Mouse (Mus musculus): Measurements from ENCODE around the gene Gm10961. TPM values are rescaled to one million over a fixed set of nuclear protein-coding genes. Genes with fewer than 3 reads are reported as not detected.

Gene Gm10961
- polyA plus RNA-seq, 1 experiment from 2014 or later = not detected

DNA sequence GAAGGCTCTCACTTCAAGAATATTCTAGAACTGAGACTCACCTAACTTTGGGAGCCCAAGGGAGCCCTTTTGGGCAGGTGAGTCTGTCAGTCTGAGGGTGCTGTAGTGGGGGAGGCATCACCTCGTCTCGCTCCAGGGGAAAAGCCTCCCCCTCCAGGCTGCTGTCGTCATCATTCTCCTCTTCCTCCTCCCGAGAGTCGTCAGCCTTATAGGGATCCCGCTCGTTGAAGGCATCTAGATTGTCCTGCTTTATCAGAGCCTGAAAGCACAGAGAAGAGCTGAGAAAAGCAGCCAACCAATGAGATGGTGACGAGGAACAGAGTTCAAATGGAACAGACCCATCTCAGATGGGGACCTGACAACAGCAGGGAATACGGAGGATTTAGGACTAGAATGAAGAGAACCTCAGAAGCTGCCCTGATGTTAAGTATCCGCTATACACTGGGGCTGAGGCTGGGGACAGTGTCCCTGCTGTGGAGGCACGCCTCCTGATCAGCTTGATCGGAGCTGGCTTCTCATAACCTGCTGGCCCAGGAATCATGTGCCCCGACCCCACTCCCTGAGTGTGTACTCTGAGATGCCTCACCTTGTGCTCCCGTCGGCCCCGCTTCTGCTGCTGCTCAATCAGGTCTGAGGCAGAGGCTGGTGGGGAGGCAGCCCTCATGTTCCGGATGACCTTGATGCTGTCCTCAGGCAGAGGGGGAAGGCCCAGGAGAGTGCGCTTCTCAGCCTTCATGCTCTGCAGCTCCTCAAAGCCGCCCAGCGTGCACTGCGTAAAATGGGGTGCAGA is 9.6 kb upstream of the Gm10961 start:
- Histone ChIP-seq H3K36me3 (peaks cover 94% of the 10 kb centered on the region), H3K9ac (no peak overlapping the region), H3K4me3 (no peak overlapping the region), H3K9me3 (no peaks in the 10 kb centered on the region), H3K27me3 (no peaks in the 10 kb centered on the region), H3K4me2 (no peak overlapping the region), H3K4me1 (no peaks in the 10 kb centered on the region), H3K27ac (no peak overlapping the region)
- WGBS = 92% methylated on average over 21 of the region's 21 CpGs
- no peak for ATAC-seq (ENCODE audit: insufficient number of reproducible peaks, low FRiP score, low TSS enrichment, low read depth)

DNA sequence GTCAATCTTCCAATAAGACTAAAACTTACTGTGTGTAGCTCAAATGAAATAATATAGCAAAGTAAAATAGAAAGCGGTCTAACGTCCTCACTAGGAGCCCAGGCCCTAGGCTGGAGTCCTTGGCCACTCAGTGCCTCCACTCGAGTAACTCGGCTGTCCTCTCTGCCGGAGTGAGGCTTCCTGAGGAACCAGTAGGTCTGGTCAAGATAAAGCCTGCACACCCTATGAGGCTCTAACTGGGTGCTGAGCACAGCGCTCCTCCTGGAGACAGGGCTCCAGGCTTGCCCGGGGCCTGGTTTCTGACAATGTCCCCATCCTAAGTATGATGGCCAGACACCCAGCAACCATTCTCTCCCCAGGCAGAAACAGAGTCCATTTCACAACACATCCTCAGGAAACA is 8.6 kb upstream of the Gm10961 start:
- H3K27me3 ChIP-seq = no peaks in the 10 kb centered on the region
- H3K9ac ChIP-seq = no peak overlapping the region
- no peaks in the 10 kb centered on the region for H3K4me1 ChIP-seq
- H3K27ac ChIP-seq = no peak overlapping the region
- WGBS = 92% methylated on average over 7 of the region's 7 CpGs
- ATAC-seq (ENCODE audit: insufficient number of reproducible peaks, low FRiP score, low TSS enrichment, low read depth) = no peak
- H3K4me3 ChIP-seq = no peak overlapping the region
- no peaks in the 10 kb centered on the region for H3K9me3 ChIP-seq
- H3K36me3 ChIP-seq = peaks cover 94% of the 10 kb centered on the region
- no peak overlapping the region for H3K4me2 ChIP-seq

DNA sequence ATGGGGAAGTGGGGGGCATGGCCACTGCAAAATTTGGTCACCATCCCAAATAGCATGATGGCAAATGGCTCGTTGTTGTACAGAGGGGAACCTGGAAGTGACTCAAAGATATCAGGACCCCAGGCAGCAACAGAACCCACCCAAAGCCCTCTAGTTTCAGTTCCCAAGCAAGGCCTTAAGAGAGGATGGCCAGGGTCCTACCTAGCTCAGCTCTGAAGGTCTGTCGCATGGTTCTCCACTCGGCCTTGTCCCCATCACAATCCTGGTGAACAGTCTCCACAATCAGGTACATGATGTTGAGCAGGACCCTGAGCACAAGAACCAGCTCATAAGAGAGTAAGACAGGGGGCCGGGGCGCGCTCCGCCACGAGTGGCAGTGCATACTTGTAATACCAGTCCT is 6.7 kb upstream of the Gm10961 start:
- H3K4me3 ChIP-seq = no peak overlapping the region
- H3K4me1 ChIP-seq = 0 out of 2 replicates have a peak, but pooled peaks cover 2% of the 10 kb centered on the region
- no peak for ATAC-seq (ENCODE audit: insufficient number of reproducible peaks, low FRiP score, low TSS enrichment, low read depth)
- no peaks in the 10 kb centered on the region for H3K9me3 ChIP-seq
- no peak overlapping the region for H3K27ac ChIP-seq
- H3K27me3 ChIP-seq = no peaks in the 10 kb centered on the region
- peaks cover 87% of the 10 kb centered on the region for H3K36me3 ChIP-seq
- WGBS = 96% methylated on average over 8 of the region's 8 CpGs
- no peak overlapping the region for H3K9ac ChIP-seq
- H3K4me2 ChIP-seq = no peak overlapping the region

DNA sequence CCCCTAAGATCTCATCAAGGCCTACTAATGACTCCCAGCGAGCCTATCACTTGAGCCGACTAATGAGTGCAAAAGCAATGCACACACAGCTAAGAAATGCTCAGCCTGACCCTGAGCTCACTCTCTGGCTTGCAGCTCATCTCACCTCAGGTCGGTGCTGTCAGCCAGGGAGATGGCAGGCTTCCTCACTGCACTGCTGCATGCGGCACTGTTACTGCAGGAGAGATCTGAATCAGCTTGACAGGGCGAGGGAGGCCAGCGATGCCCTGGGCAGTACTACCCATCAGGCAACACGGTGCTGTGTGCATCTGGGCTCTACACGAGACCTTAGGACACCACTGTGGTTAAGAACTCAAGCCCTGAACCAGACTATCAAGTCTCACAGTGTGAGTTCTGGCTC is 5.6 kb upstream of the Gm10961 start:
- Histone ChIP-seq H3K4me1 (peaks cover 10% of the 10 kb centered on the region), H3K4me3 (no peak overlapping the region), H3K9me3 (no peaks in the 10 kb centered on the region), H3K36me3 (peaks cover 79% of the 10 kb centered on the region), H3K4me2 (no peak overlapping the region), H3K9ac (no peak overlapping the region), H3K27ac (no peak overlapping the region), H3K27me3 (no peaks in the 10 kb centered on the region)
- 89% methylated on average over 8 of the region's 8 CpGs for WGBS
- ATAC-seq (ENCODE audit: insufficient number of reproducible peaks, low FRiP score, low TSS enrichment, low read depth) = no peak

DNA sequence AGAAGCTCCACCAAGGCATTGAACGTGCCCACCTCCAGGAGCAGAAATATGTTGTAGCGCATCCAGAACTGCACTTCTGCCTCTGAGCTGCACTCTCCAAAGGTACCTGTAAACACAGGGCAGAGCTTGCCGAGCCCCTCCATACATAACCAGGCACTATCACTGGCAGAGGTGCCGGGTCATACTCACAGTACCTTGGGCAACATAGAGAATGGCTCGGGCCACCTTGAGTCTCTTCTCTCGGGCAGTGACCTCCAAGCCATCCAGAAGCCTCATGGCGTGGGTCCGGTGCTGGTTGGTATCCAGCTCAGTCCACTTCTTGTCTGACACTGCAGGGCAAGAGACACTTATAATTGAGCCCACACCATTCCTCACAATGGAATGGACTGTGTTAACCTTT is 4.4 kb upstream of the Gm10961 start:
- Histone ChIP-seq H3K9ac (no peak overlapping the region), H3K27ac (no peak overlapping the region), H3K36me3 (peaks cover 67% of the 10 kb centered on the region), H3K9me3 (no peaks in the 10 kb centered on the region), H3K4me2 (no peak overlapping the region), H3K4me3 (no peak overlapping the region), H3K27me3 (no peaks in the 10 kb centered on the region), H3K4me1 (peaks cover 14% of the 10 kb centered on the region)
- WGBS = 93% methylated on average over 8 of the region's 8 CpGs
- no peak for ATAC-seq (ENCODE audit: insufficient number of reproducible peaks, low FRiP score, low TSS enrichment, low read depth)

DNA sequence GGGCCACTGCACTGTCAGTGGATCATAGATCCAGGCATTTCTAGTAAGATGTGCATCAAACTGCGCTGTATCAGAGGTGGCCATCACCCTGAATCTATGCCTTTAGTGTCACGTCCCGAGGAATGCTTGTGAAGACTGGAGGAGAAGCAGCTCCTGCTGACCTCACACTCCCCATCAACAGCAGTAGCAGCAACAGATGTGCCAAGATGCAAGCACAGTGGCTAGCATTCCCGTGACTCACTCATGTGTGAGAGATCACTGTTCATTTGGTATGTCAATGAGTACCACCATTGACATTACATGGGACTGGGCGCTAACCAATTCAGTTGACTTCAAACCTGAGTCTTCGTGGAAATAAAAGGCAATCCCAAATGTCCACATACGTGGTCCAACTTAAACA is 3.5 kb upstream of the Gm10961 start:
- Histone ChIP-seq H3K9me3 (no peaks in the 10 kb centered on the region), H3K4me3 (no peak overlapping the region), H3K36me3 (peaks cover 58% of the 10 kb centered on the region), H3K9ac (no peak overlapping the region), H3K27ac (no peak overlapping the region), H3K4me2 (no peak overlapping the region), H3K27me3 (no peaks in the 10 kb centered on the region), H3K4me1 (peaks cover 14% of the 10 kb centered on the region)
- ATAC-seq (ENCODE audit: insufficient number of reproducible peaks, low FRiP score, low TSS enrichment, low read depth) = no peak
- WGBS = 91% methylated on average over 7 of the region's 7 CpGs

DNA sequence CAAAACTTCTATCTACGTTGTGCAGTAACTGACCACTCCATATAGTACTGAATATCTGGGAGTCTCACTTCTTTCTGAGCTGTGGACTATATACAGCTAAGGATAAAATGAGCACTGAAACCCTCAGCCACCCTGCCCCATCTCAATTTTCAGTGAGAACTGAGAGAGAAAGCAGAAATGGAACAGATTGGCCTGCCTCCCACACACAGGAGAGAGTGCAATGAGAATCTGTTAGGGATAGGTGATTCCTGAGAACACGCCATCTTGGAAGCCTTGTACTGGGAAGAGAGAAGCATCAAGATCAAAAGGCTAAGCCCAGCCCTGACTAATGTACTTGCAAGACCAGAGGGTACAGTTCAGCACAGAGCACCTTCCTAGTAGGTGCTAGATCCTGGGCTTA is 2.6 kb upstream of the Gm10961 start:
- no peak overlapping the region for H3K4me2 ChIP-seq
- ATAC-seq (ENCODE audit: insufficient number of reproducible peaks, low FRiP score, low TSS enrichment, low read depth) = no peak
- H3K27me3 ChIP-seq = no peaks in the 10 kb centered on the region
- WGBS = 90% methylated on average over 2 of the region's 2 CpGs
- no peak overlapping the region for H3K9ac ChIP-seq
- peaks cover 49% of the 10 kb centered on the region for H3K36me3 ChIP-seq
- no peak overlapping the region for H3K4me3 ChIP-seq
- peaks cover 14% of the 10 kb centered on the region for H3K4me1 ChIP-seq
- no peak overlapping the region for H3K27ac ChIP-seq
- H3K9me3 ChIP-seq = no peaks in the 10 kb centered on the region

DNA sequence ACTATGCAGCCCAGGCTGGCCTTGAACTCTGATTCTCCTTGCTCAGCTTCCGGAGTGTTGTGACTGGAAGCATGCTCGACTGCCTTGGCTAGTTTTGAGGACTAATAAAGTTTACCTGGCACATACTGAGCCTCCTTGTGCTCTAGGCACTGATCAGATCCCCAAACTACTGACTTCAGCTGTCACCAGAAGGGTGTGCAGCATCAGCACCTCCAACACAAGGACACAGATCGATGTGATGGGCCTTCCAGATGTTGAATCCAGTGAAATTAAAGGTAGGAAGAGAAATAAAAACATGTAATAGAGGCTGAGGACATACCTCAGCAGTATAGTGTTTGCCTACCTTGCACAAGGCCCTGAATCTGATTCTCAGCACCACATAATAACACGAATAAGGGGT is 1.7 kb upstream of the Gm10961 start:
- no peak overlapping the region for H3K4me2 ChIP-seq
- H3K27ac ChIP-seq = no peak overlapping the region
- H3K9me3 ChIP-seq = no peaks in the 10 kb centered on the region
- WGBS = 88% methylated on average over 4 of the region's 4 CpGs
- no peak overlapping the region for H3K9ac ChIP-seq
- no peak for ATAC-seq (ENCODE audit: insufficient number of reproducible peaks, low FRiP score, low TSS enrichment, low read depth)
- peaks cover 41% of the 10 kb centered on the region for H3K36me3 ChIP-seq
- H3K4me3 ChIP-seq = no peak overlapping the region
- peaks cover 14% of the 10 kb centered on the region for H3K4me1 ChIP-seq
- H3K27me3 ChIP-seq = no peaks in the 10 kb centered on the region

DNA sequence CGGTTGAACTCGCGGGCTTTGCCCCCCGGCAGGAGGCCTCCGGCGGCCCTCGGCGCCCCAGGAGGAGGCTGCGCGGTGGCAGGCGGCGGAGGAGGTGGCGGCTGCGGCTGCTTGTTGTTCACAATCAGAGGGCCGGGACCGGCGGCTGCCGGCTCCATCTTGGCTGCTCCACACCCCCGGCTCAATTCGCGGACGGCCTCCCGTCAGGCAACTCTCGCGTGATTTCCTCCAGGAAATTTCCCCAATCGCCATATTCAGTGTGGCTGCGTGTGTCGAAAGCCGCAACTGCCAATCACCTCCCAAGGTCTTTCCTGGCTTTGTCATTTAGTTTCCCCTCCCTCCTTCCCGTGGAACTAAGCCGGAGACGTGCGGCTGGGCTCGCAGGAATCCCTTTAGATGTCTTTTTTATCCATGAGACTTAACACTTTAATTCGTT is 419 bp downstream of the Gm10961 start, which contains the start of gene Strip1:
Gene Strip1, minus strand, starts transcription at position 172 of the 436 bp plus-strand sequence.
- Histone ChIP-seq H3K4me1 (peaks cover 14% of the 10 kb centered on the region), H3K4me2 (peak within 1 kb of the TSS; percentile 74), H3K4me3 (peak within 1 kb of the TSS; percentile 100), H3K9me3 (no peaks in the 10 kb centered on the region), H3K9ac (peak within 1 kb of the TSS; percentile 99), H3K27me3 (no peaks in the 10 kb centered on the region), H3K36me3 (peaks cover 20% of the 10 kb centered on the region), H3K27ac (peak within 1 kb of the TSS; percentile 95)
- under 1% methylated on average over 35 of the region's 35 CpGs for WGBS
- peak; percentile 91 for ATAC-seq (ENCODE audit: insufficient number of reproducible peaks, low FRiP score, low TSS enrichment, low read depth)

DNA sequence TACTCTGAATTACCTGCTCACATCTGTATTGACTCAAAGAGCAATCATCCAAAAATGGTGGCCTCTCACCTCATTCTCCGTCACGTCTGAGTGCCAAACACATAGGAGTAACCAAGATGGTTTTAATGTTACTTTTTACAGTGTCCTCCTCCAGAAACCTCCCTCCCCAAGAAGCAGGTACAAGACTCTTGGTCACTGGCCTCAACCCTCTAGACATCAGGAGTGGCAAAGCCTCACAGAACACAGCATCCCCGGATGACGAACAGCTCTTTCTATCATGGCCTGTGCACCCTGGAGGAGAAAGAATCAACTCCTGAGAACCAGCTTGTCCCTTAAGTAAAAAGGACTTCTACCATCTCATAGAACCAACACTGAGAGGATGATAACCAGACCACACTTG is 1.7 kb downstream of the Gm10961 start:
- Histone ChIP-seq H3K36me3 (peaks cover 8% of the 10 kb centered on the region), H3K9ac (no peak overlapping the region), H3K9me3 (no peaks in the 10 kb centered on the region), H3K27me3 (no peaks in the 10 kb centered on the region), H3K4me2 (no peak overlapping the region), H3K27ac (no peak overlapping the region), H3K4me1 (peaks cover 14% of the 10 kb centered on the region), H3K4me3 (no peak overlapping the region)
- 79% methylated on average over 4 of the region's 4 CpGs for WGBS
- ATAC-seq (ENCODE audit: insufficient number of reproducible peaks, low FRiP score, low TSS enrichment, low read depth) = no peak

DNA sequence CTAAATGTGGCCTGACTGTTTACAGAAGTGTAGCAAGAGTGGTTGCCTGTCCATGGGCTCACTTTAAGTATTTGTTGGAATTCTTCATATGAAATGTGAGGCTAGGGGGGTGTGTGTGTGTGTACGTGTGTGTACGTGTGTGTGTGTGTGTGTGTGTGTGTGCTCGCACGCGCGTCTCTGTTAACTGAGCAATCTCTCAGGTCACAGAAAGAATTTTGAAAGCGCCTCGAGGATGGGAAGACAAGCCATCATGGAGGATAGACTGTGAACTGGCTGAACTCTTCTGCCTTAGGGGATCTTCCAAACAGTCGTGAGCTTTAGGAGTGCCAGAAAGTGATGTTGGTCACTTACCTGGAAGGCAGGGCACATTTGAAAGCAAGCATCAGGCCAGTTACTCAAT is 2.8 kb downstream of the Gm10961 start:
- H3K9me3 ChIP-seq = no peaks in the 10 kb centered on the region
- ATAC-seq (ENCODE audit: insufficient number of reproducible peaks, low FRiP score, low TSS enrichment, low read depth) = no peak
- H3K4me2 ChIP-seq = no peak overlapping the region
- 86% methylated on average over 9 of the region's 9 CpGs for WGBS
- H3K4me3 ChIP-seq = no peak overlapping the region
- peaks cover under 1% of the 10 kb centered on the region; the same call in 1 of the 2 replicates for H3K36me3 ChIP-seq
- H3K4me1 ChIP-seq = peaks cover 14% of the 10 kb centered on the region
- H3K27ac ChIP-seq = no peak overlapping the region
- no peaks in the 10 kb centered on the region for H3K27me3 ChIP-seq
- no peak overlapping the region for H3K9ac ChIP-seq

DNA sequence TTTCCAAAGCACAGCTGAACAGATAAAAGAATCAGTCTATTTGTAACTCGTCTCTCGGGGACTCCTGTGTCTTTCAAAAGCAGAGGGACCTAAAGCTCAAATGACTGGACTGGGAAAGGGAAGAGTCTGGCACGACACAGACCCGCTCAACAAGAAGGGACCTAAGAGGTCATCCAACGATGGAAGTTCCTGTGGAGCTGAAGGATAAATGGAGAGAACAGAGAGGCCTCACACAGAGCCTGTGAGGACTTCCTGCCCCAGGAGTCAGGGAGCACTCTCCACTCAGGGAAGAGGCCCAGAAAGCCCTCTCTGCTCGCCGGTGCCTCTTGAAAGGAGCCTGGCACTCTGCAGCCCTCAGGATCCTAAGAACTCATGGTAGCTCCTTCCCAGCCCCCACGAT is 4.7 kb downstream of the Gm10961 start:
- Histone ChIP-seq H3K4me2 (no peak overlapping the region), H3K9ac (no peak overlapping the region), H3K27me3 (no peaks in the 10 kb centered on the region), H3K27ac (no peak overlapping the region), H3K4me1 (peaks cover under 1% of the 10 kb centered on the region; the same call in 1 of the 2 replicates), H3K4me3 (no peak overlapping the region), H3K9me3 (no peaks in the 10 kb centered on the region), H3K36me3 (no peaks in the 10 kb centered on the region)
- ATAC-seq (ENCODE audit: insufficient number of reproducible peaks, low FRiP score, low TSS enrichment, low read depth) = no peak
- WGBS = 51% methylated on average over 8 of the region's 8 CpGs

Measured in limb, embryonic 15.5 days (tissue).